Mouse (Mus musculus) heart, postnatal 0 days (tissue): ENCODE measurements around the gene Ccnyl1.

Source experiments
- CTCF ChIP-seq: IDR thresholded peaks from 2 replicates; pipeline ENCODE4 v1.5.1; 2016; ENCODE audit warnings: antibody characterized with exemption, control low read depth, low read depth
- EP300 ChIP-seq: IDR thresholded peaks from 2 replicates; pipeline ENCODE4 v1.6.1; 2016; ENCODE audit warnings: antibody characterized with exemption, low read depth

- peak; percentile 56 for TF ChIP-seq CTCF
- TF ChIP-seq EP300, result no peak
Observed at GRCm38 (mm10) chr1:64709891-64710290, 19.6 kb downstream of the Ccnyl1 start.
